Mouse (Mus musculus) kidney, adult 2 months (tissue): ENCODE measurements at regions not wholly inside any gene's neighbourhood (a gene's known extent, or its start where the extent isn't known, plus 50 kb on each side); places are given as distances from the start of the nearest gene placed in this dataset.

Source experiments
- DNase-seq: peaks from one replicate; pipeline ENCODE4 v3.0.0; 2021
- H3K27ac ChIP-seq: fragments of 200-500 bp; 2 replicates; pipeline ENCODE4 v1.5.1; 2012; ENCODE audit warnings: low read depth, low read length, control low read depth, inconsistent platforms; ENCODE audit not compliant: insufficient read depth
- H3K27me3 ChIP-seq: fragments of 200-500 bp; replicated peaks from 2 replicates; pipeline ENCODE4 v1.6.1; 2012; ENCODE audit warnings: mild to moderate bottlenecking, moderate library complexity, low read length, inconsistent platforms; ENCODE audit not compliant: control insufficient read depth, insufficient read depth
- H3K36me3 ChIP-seq: fragments of 200-500 bp; 2 replicates; pipeline ENCODE4 v1.6.1; 2012; ENCODE audit warnings: mild to moderate bottlenecking, moderate library complexity, low read length, inconsistent platforms; ENCODE audit not compliant: control insufficient read depth, insufficient read depth
- H3K4me1 ChIP-seq: fragments of 200-500 bp; 2 replicates; pipeline ENCODE4 v1.6.1; 2011; ENCODE audit warnings: low read length; ENCODE audit not compliant: control insufficient read depth, insufficient read depth
- H3K4me3 ChIP-seq: fragments of 200-500 bp; 2 replicates; pipeline ENCODE4 v1.5.1; 2011; ENCODE audit warnings: mild to moderate bottlenecking, low read depth, low read length, control low read depth; ENCODE audit not compliant: insufficient read depth
- CTCF ChIP-seq: fragments of 200-500 bp; conservative IDR thresholded peaks from 2 replicates; pipeline ENCODE4 v1.5.1; 2011; ENCODE audit warnings: low read depth, mild to moderate bottlenecking, control low read depth, low read length, moderate library complexity, mixed read lengths; ENCODE audit not compliant: insufficient read depth, insufficient read length
- POLR2A ChIP-seq: fragments of 200-500 bp; IDR thresholded peaks from one replicate; pipeline ENCODE4 v1.6.1; 2011; ENCODE audit warnings: low read depth, low read length, control low read depth
- WGBS: fragments of 180-500 bp; shearing (Covaris S2); methylation state at CpG from one replicate; pipeline ENCODE4 v1.1.7; 2018; 5-methylcytosine and 5-hydroxymethylcytosine counted together

DNA sequence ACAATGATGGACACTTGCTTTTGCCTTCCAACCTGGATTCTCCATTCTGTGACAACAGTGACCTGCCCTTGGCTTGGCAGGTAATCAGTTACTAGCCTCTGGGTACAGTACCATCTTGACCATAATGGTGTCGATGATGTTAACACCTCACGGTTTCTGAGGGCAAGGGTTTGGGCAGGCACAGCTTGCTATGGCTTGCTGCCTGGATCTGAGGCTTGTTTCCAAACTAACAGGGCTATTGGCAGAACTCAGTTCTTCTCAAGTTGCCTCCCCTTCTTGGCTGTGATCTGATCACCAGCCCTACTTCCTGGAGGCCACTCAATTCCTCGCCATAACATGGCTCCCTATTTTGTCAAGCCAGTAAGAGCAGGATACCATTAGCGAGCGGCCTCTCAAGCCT is 79.4 kb downstream of the Zfp281 start:
- 87% methylated on average over 5 of the region's 5 CpGs for WGBS

DNA sequence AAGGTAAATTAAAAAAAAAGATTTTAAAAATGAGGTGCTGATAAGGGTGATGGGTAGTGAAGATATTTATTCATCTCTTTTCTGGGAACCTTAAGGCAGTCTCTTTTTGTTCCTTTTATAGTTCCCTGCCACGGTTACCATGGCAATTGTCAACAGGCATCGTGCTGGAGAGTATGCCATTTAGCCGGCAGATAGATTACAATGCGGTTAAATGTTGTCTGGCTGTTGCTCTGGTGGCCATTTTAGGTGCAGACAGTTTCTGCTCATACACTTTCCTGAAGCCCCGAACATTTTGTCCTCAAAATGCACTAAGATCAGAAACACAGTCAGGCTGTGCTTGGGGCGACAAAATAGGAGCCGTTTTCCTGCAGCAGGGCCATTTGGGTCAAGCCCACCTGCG is 81.8 kb downstream of the Zfp281 start:
- H3K4me3 ChIP-seq: no peak overlapping the region
- no peak for DNase-seq
- WGBS: 83% methylated on average over 8 of the region's 8 CpGs
- no peak overlapping the region for H3K27ac ChIP-seq
- no peak for TF ChIP-seq CTCF
- no peak for TF ChIP-seq POLR2A
- no peaks in the 10 kb centered on the region for H3K36me3 ChIP-seq
- H3K4me1 ChIP-seq: no peaks in the 10 kb centered on the region
- no peaks in the 10 kb centered on the region for H3K27me3 ChIP-seq

More for the DNA sequence above, 79.4 kb downstream of the Zfp281 start:
- no peaks in the 10 kb centered on the region for H3K27me3 ChIP-seq
- TF ChIP-seq CTCF: no peak
- TF ChIP-seq POLR2A: no peak
- no peak for DNase-seq
- H3K36me3 ChIP-seq: no peaks in the 10 kb centered on the region
- H3K27ac ChIP-seq: no peak overlapping the region
- H3K4me3 ChIP-seq: no peak overlapping the region
- no peaks in the 10 kb centered on the region for H3K4me1 ChIP-seq

DNA sequence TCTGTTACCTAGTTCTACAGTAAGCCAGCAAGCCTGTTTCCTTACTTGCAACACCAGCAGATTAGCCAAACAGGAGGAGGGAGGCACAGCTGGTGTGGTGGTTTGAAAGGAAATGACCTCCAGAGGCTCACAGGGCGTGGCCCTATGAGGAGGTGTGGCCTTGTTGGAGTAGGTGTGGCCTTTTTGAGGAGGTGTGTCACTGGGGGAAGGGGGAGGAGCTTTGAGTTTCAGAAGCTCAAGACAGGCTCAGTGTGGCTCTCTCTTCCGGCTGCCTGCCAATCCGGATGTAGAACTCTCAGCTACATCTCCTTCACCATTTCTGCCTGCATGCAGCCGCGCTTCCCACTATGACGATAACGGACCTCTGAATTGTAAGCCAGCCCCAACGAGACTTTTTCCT is 82.7 kb downstream of the Zfp281 start:
- H3K4me3 ChIP-seq: no peak overlapping the region
- H3K27ac ChIP-seq: no peak overlapping the region
- DNase-seq: no peak
- TF ChIP-seq CTCF (no peak), POLR2A (no peak)
- H3K4me1 ChIP-seq: no peaks in the 10 kb centered on the region
- 90% methylated on average over 8 of the region's 8 CpGs for WGBS
- H3K36me3 ChIP-seq: no peaks in the 10 kb centered on the region
- no peaks in the 10 kb centered on the region for H3K27me3 ChIP-seq

DNA sequence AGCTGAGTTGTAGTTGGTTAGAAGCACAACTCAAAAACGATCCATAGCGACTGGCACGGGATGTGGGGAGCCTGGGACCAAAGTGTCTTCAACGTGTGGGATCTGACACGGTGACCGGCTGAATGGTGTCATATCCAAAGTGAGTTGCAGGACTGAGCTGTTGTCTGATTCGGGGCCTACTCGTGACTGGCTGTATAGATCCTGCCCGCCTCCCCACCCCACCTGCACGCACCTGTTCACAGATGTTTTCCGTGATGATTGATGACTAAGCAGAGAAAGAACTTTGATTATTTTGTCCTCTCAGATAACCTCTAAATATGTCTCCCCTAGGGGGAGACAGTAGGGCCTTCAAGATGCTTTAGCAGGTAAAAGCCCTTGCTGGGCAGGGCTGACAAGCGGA is 83.2 kb downstream of the Zfp281 start:
- DNase-seq: no peak
- Histone ChIP-seq H3K27ac (no peak overlapping the region), H3K36me3 (no peaks in the 10 kb centered on the region), H3K4me3 (no peak overlapping the region), H3K4me1 (no peaks in the 10 kb centered on the region), H3K27me3 (no peaks in the 10 kb centered on the region)
- 90% methylated on average over 12 of the region's 12 CpGs for WGBS
- TF ChIP-seq POLR2A (no peak), CTCF (no peak)

DNA sequence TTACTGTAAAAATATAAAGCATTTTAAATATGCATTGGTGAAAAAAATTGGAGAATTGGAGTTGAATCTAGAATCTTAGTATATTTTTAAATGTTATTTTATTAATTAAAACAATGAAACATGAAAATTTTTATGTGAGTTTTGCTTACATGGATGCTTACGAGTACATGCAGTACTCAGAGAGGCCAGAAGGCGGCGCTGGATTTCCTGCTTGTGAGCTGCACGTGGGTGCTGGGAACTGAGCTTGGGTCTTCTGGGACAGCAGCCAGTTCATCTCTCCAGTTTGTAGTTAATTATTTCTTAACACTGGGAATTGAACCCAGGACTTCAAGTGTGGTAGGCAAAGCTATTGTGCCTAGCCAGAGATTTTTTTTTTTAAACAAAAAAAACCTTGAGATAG is 85.5 kb downstream of the Zfp281 start:
- Histone ChIP-seq H3K27ac (no peak overlapping the region), H3K4me3 (no peak overlapping the region), H3K4me1 (no peaks in the 10 kb centered on the region), H3K27me3 (no peaks in the 10 kb centered on the region), H3K36me3 (no peaks in the 10 kb centered on the region)
- WGBS: 74% methylated on average over 4 of the region's 4 CpGs
- DNase-seq: no peak
- TF ChIP-seq POLR2A (no peak), CTCF (no peak)

DNA sequence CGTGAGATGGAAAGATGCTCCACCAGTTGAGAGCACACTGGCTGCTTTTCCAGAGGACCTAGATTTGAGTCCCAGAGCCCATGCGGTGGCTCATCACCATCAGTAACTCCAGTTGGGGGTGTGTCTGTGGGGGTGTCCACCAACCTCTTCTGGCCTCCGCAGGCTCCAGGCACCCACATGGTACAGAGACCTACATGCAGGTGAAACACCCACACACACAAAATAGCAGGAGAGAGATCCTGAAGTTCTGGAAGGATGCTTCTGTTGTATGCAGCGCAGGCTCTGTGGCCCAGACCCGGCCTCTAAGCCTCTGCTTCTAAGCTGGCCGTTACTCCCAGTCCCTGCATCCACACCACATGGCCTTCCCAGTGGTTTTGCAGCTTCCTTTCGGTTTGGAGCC is 86.5 kb downstream of the Zfp281 start:
- no peaks in the 10 kb centered on the region for H3K36me3 ChIP-seq
- TF ChIP-seq POLR2A (no peak), CTCF (no peak)
- H3K27ac ChIP-seq: no peak overlapping the region
- WGBS: 83% methylated on average over 7 of the region's 7 CpGs
- H3K27me3 ChIP-seq: no peaks in the 10 kb centered on the region
- H3K4me3 ChIP-seq: no peak overlapping the region
- H3K4me1 ChIP-seq: no peaks in the 10 kb centered on the region
- no peak for DNase-seq

DNA sequence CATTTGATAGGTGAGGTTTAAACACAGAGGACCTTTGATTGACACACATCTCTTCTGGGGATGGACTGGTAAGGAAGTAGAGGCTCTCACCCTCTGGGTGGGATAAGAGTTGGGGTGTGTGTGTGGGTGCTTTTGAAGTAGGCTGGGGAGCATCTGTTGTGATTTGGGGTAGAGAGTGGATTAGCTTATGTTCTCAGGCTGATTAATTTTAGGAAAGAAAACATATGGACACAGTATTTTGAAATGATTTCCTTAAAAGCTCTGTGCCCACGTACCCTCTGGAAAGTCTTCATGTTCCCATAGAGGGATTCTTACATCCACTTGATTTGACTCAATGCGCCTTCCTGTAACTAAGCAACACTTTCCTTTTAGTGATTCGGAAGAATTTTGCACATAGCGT is 89.4 kb downstream of the Zfp281 start:
- Histone ChIP-seq H3K27me3 (no peaks in the 10 kb centered on the region), H3K4me3 (no peak overlapping the region), H3K36me3 (no peaks in the 10 kb centered on the region), H3K27ac (no peak overlapping the region), H3K4me1 (peaks cover 3% of the 10 kb centered on the region; the same call in 1 of the 2 replicates)
- DNase-seq: no peak
- whole genome bisulfite sequencing: 86% methylated on average over 4 of the region's 4 CpGs
- no peak for TF ChIP-seq POLR2A
- no peak for TF ChIP-seq CTCF

DNA sequence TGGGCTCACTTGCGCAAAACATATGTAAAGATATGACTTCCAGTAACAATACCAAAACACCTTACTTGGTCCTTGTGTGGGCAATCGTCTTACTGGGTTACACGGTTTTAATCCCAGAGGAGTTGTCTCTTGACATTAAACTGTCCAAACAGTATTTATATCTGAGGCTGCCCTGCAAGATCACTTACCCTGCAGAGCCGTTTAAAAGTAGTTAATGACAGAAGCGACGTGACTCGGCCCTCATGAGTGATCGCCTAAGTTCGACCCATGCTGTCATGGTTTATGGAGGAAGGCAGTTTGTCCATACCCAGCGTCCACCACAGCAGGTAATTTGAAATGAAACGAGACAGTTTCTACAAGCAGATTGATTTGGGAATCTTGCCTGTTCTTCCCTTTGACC is 90.3 kb downstream of the Zfp281 start:
- Histone ChIP-seq H3K27ac (no peak overlapping the region), H3K4me1 (peaks cover 3% of the 10 kb centered on the region; the same call in 1 of the 2 replicates), H3K27me3 (no peaks in the 10 kb centered on the region), H3K36me3 (no peaks in the 10 kb centered on the region), H3K4me3 (no peak overlapping the region)
- TF ChIP-seq POLR2A: no peak
- no peak for TF ChIP-seq CTCF
- WGBS: 35% methylated on average over 11 of the region's 11 CpGs
- no peak for DNase-seq
